Mouse (Mus musculus) thymus, postnatal 4 days (tissue): ENCODE measurements around the gene Afap1l2.
A peak's percentile ranks its signal among the peaks of the same experiment; 100 is the strongest.

Source experiments
- DNase-seq: peaks from one replicate; pipeline ENCODE4 v3.0.0; 2021

Afap1l2 gene

GRCm38 (mm10) chr19:56974159-56974558, 33.9 kb downstream of the Afap1l2 start:
- no peak for DNase-seq

GRCm38 (mm10) chr19:56972768-56973167, 35.3 kb downstream of the Afap1l2 start:
- no peak for DNase-seq

GRCm38 (mm10) chr19:56971347-56971746, 36.7 kb downstream of the Afap1l2 start:
- DNase-seq = no peak

DNA sequence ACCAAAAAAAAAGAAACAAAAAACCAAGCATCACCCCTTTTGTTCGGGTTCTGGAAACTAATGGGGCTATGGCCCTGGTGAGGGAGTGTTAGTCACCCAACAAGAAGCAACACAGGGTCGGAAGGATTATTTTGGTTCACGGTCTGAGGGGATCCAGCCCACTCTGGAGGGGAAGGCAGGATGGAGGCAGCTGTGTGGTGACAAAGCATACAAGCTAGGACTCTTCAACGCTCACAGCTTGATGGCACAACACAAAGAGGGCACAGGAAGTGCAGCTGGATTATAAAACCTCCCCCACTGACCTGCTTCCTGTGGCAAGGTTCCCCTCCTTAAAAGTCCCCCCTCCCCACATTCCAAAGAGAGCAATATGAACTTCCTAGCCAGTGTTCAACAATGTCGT, 44.2 kb downstream of the Afap1l2 start:
- DNase-seq = peak; percentile 21

DNA sequence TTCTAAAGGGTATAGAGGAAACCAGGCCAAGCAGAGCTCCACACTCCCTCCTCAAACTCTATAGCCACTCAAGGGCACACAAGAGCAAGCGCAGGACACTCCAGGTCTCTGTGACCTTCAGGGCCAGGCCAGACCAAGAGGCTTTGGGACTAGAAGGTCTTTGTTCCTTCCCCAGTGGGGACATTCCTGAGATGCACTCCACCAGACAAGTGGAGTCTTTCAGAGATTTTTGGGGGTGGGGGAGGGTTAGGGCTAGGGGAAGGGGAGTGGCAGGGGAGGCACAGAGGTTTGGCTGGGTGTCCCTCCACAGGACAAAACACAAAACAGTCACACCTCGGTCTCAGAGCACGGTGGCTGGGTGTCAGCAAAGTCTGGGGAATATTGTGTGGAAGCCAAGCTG, 48.4 kb downstream of the Afap1l2 start:
- DNase-seq = no peak

GRCm38 (mm10) chr19:56959057-56959456, 49.0 kb downstream of the Afap1l2 start:
- DNase-seq = no peak

DNA sequence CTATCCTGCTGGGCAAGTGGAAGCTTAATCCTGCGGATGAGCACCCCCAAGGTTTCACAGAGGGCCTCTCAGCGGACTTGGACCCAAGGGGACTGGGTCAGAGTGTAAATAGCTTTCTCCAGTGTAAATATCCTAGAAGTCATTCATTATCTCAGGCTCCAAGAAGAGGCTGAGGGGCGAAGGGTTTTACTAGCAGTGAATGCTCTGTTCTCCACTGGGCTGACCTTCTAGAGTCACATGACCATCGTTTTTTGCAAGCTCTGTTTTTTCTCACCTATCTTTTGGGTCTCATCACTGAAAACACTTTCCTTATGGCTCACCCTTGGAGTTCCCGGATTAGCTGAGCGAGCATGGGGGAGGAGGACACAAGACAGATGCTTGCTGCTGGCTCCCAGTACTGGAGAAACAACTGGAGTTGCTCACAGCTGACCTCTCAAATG, 49.4 kb downstream of the Afap1l2 start:
- DNase-seq = no peak

- DNase-seq = no peak
These were observed 50.0 kb downstream of the Afap1l2 start for GRCm38 (mm10) chr19:56958011-56958410.

DNA sequence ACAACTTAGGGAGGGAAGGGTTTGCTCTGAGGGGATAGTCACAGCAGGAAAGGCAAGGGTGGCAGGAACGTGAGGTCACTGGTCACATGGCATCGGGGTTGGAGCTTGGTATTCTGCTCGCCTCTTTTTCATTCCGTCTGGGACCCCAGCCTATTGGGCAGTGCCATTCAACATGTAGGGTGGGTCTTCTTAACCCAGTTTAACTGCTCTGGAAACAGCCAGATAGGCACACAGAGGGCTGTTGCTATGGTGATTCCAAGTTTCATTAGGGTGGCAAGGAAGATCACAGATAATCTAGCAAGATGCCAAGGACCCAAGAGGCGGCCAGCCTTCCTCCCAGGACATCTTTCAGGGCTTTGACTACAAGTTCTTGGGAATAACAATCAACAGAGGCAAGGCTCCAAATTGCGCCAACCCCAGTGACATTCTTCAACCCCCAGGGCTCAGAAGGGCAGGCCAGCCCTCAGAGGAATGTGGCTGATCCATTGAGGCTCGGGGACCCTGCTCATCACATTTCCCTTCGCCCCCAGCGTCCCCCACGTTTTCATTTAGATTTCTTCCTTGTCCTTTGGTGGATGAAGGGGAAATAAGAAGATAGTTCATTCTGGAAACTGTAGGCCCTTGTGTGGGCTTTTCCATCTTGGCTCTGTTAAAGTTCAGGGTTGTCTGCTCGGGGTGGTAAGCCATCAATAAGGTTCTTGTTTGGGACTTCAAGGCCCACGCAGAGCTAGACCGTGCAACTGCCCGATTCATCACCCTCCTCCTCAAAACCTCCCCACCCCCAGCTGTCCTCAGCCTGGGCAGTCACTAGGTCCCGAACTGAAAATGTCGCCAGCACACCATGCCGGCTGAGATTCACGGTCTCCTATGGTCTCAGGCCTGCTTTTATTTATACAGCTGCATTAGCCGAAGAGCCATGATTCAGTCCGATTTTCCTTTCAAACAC, 52.2 kb downstream of the Afap1l2 start:
- DNase-seq = no peak

DNA sequence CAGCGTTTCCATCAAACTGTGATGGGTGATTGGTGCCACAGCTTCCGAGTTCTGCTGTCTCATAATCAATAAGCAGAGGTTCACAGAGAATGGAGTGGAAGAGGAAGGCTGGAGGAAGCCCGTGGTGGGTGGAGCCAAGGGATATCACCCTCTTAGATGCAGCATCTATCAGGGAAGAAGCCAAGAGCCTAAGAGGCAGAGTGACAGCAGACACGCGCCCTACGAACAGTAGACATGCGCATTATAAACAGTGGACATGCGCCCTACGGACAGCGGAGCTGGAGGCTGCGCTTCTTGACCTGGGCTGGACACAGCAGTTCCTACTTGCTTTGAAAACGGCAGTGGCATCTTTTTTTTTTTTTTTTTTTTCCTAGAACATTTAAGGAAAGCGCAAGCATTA, 53.2 kb downstream of the Afap1l2 start:
- no peak for DNase-seq

DNA sequence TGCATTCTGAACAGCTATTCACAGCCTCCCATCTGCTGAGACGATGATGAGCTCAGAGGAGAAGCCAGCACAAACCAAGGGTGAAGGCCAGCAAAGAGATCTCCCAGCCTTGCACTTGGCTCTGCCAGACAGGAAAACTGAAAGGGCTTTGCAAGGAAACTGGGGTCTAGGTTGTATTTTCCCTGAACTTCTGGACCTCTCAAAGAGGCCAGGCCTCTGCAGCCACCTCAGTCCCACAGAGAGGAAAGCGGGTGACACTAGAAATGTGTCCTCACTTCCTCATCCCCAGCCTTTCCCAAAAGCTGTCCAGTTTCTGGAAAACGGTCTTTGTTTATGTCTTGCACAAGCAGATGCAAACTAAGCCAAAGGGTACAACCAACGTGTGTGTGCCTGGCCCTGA, 54.2 kb downstream of the Afap1l2 start:
- DNase-seq = no peak

- no peak for DNase-seq
These were observed 57.2 kb downstream of the Afap1l2 start for GRCm38 (mm10) chr19:56950818-56951217.

- no peak for DNase-seq
These were observed 58.2 kb downstream of the Afap1l2 start for GRCm38 (mm10) chr19:56949868-56950267.

- DNase-seq = no peak
These were observed 59.9 kb downstream of the Afap1l2 start for GRCm38 (mm10) chr19:56947971-56948610.

DNA sequence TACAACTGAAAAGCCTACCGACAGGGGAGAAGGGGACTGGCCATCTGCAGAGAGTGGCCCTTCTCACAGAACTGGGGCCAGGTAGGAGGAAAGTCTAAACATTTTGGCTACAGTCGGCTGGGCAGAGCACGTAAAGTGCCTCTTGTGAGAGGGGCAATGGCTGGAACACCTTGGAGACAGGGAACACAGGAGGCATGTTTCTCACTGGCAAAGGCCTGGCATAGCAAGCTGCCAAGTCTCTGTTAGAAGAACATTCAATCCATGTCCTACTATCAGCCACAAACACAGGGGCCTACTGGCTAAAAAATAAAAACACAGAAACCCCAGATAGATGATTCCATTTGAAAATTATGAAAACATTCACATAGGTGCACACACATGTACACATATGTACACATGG, 61.3 kb downstream of the Afap1l2 start:
- DNase-seq = no peak

GRCm38 (mm10) chr19:56946277-56946676, 61.8 kb downstream of the Afap1l2 start:
- DNase-seq = no peak

- no peak for DNase-seq
These were observed 62.4 kb downstream of the Afap1l2 start for GRCm38 (mm10) chr19:56945621-56946020.

DNA sequence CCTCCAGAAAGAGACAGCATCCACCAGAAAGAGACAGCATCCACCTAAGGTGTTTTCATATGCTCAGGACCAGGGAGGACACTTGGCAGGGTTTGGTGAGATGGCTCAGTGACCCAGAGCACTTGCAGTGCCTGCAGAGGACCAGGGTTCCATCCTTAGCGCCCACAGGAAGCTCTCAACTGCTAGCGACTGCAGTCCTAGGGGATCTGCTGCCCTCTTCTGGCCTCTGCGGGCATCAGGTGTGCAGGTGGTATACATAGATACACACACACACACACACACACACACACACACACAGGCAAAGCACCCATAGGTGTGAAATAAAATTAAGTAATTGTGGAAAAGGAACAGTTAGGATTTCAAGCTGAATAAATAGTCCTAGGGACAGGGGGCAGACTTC, 63.2 kb downstream of the Afap1l2 start:
- no peak for DNase-seq

- DNase-seq = no peak
These were observed 63.8 kb downstream of the Afap1l2 start for GRCm38 (mm10) chr19:56944211-56944610.

GRCm38 (mm10) chr19:56942216-56942615, 65.8 kb downstream of the Afap1l2 start:
- no peak for DNase-seq

GRCm38 (mm10) chr19:56940507-56940906, 67.5 kb downstream of the Afap1l2 start:
- no peak for DNase-seq

DNA sequence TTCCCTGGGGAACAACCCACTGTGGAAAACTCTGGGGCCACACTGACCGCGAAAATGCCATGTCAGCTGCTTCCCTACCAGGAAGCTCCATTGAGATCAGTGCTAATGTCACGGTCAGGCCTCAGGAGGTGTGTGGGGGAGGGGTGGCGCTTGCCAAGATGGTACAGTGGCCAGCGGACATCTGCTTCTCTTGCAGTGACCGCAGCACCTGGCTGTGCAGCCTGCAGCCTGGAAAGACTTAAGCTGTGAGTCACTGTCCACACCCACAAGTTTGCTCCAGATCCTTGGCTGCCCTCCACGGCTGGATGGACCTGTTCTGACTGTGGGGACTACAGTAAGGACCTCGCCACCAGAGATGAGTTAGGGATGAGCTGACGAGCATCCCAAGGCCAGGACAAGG, 68.2 kb downstream of the Afap1l2 start:
- no peak for DNase-seq

- no peak for DNase-seq
These were observed 70.1 kb downstream of the Afap1l2 start for GRCm38 (mm10) chr19:56937911-56938310.

DNA sequence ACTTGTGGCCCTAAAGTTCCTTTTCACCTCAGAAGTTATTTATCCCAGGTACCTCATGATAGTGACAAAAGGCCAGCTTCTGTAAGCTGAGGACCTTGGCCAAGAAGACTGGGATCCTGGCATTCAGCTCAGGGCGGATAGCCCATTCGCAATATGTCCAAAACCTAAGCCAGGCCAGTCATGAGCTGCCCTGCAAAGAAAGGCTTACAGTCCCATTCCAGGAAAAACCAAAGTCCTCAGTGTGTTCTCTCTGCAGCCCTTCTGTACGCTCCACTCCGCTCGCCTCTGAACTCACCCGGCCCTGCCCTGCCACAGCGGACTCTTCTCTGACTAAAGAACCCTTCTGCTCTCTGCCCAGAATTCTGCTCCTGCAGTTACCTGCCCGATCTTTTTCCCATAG, 71.8 kb downstream of the Afap1l2 start:
- DNase-seq = no peak
